Mouse (Mus musculus): ENCODE measurements at regions not wholly inside any gene's neighbourhood (a gene's known extent, or its start where the extent isn't known, plus 50 kb on each side); places are given as distances from the start of the nearest gene placed in this dataset.
"Not testable (repeated sequence)": the region's sequence is repeated elsewhere in the genome, so short reads cannot be mapped to it uniquely, and the experiment has no call there.

GRCm38 (mm10) chr8:126813621-126814020 lies 132.0 kb downstream of the Tomm20 start:
- no peak for ATAC-seq (replicated peaks; ENCODE audit: low FRiP score, poor library complexity, severe bottlenecking)

- no peak for ATAC-seq (replicated peaks; ENCODE audit: low FRiP score, poor library complexity, severe bottlenecking)
Measured at GRCm38 (mm10) chr8:126812777-126813176, 132.9 kb downstream of the Tomm20 start.

GRCm38 (mm10) chr8:126811358-126811757 lies 134.3 kb downstream of the Tomm20 start:
- not testable (repeated sequence) for ATAC-seq (replicated peaks; ENCODE audit: low FRiP score, poor library complexity, severe bottlenecking)

DNA sequence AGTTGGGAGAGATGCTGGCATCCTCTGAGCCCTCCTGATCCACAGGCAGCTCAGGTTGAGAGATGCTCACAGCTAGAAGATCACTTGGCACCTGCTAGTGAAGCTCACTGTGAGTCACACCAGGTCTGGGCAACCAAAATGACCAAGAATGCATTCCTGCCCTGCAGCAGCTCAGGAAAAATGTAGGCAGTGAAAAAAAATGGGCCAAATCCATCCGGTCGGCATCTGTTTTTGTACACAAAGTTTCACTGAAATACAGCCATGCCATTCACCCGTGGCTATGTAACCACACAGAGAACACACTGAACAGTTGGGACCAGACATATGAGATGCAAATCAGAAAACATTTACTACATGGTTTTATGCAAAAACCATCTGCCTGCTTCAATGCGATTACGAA lies 135.1 kb downstream of the Tomm20 start:
- no peak for ATAC-seq (replicated peaks; ENCODE audit: low FRiP score, poor library complexity, severe bottlenecking)

DNA sequence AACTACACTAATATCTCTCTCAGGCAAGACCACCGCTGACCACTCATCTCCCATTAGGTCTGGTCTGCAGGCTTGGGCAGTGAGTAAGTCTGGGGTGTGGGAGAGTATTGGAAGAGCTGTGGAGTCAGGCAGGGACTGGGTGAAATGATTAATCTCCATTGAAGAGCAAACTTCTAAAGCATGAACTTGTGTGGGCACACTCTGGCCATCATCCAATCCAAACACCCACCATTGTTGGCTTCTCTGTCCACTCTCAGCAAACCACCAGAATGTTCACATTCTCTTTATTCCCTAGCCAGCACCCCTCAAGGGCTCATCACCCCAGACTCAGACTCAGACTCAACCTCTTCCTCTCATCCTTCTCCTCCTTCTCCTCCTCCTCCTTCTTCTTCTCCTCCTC lies 136.3 kb downstream of the Tomm20 start:
- no peak for ATAC-seq (replicated peaks; ENCODE audit: low FRiP score, poor library complexity, severe bottlenecking)

DNA sequence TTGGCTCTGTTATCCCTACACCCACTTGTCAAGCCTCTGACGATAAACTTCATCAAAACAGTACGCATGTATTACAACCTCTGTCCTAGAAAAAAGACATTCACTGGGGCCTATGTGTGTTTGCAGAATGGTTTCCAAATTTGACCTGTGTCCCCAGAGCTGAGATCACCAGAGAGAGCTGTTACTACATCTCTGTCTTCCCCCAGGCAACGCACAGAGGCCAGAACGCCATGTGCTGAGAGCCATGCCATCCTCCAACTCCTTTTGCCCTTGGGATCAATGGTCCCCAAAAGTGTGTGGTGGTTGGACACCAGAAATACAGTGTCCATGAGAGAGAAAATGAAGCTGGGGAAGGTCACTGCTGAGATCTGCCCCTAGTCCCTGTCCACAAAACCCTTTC lies 137.1 kb downstream of the Tomm20 start:
- ATAC-seq (replicated peaks; ENCODE audit: low FRiP score, poor library complexity, severe bottlenecking), result no peak

GRCm38 (mm10) chr8:126807171-126807768 lies 138.4 kb downstream of the Tomm20 start:
- no peak for ATAC-seq (replicated peaks; ENCODE audit: low FRiP score, poor library complexity, severe bottlenecking)

- no peak for ATAC-seq (replicated peaks; ENCODE audit: low FRiP score, poor library complexity, severe bottlenecking)
Measured at GRCm38 (mm10) chr8:126806591-126806990, 139.1 kb downstream of the Tomm20 start.

DNA sequence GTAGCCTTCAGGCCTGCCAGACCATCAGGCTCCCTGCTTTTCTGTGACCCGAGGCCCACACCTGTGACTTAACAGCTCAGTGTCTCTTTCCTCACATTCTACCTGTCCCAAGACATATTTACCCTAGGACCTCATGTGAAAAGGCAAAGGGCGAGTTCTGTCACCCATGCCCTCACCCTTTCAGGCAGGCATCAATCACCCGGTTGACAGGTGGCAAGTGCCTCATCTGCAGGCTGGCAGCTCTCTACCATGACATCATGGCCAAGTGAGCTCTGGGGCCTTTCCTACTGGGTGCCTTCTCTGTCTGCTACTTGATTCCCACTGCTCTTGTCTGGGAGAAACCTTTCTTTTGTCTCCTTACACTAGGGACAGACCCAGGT lies 139.5 kb downstream of the Tomm20 start:
- ATAC-seq (replicated peaks; ENCODE audit: low FRiP score, poor library complexity, severe bottlenecking), result no peak

DNA sequence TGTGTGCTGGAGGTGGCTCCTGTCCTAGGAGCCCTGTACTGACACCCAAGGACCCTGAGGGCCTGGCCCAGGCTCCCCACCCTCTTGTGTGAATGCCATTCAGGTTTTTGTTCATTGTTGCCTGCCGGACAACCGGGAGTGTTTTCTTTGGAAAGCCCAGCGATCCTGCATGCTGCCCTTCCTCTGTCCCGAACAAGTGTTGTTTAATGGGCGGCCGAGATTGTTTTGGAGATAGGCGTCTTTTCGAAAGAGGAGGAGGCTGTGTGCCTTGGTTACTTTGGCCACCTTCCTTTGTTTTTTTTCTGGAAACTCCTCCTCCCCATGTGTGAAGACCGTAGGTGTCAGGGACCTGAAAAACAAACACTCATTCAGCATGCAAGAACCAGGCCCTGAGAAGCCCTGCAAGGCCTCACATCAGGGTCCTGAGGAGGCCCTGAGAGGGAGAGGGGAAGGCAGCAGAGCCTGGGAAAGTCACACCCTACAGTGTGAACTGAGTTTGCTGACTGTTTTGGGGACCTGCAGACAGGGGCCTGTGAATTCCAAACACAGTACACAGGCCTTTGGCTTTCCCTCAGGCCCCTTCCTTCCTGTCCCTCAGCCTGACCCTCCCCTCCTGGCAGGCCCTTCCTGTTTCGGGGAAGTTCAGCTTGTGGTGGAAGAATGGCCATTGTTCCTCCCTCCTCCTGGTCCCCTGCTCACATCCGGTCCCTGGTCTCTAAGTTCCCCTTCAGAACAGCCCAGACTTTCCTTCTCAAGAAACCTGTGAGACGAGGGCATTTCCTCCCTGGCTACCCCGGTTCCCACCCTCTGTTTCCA lies 140.1 kb downstream of the Tomm20 start:
- no peak for ATAC-seq (replicated peaks; ENCODE audit: low FRiP score, poor library complexity, severe bottlenecking)

- no peak for ATAC-seq (replicated peaks; ENCODE audit: low FRiP score, poor library complexity, severe bottlenecking)
Measured at GRCm38 (mm10) chr8:126804115-126804514, 141.5 kb downstream of the Tomm20 start.

DNA sequence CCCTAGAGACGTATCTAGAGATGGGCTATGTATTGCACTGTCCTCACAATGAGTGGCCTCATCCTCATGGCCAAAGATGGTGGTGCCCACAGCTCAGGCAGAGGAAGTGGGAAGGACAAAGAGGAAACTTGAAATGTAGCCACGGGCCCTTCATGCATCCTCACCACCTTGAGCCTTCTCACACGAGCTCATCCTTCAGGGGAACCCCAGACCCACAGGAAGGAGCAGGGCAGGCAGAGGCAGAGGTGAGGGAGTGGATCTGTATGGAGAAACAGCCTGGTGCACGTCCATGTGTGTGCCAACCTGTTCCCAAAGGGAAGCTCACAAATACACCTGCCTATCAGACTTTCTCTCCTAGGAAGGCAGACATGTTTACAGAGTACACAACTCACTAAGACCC lies 143.0 kb downstream of the Tomm20 start:
- no peak for ATAC-seq (replicated peaks; ENCODE audit: low FRiP score, poor library complexity, severe bottlenecking)

GRCm38 (mm10) chr8:126800976-126801375 lies 144.7 kb downstream of the Tomm20 start:
- ATAC-seq (replicated peaks; ENCODE audit: low FRiP score, poor library complexity, severe bottlenecking), result no peak

DNA sequence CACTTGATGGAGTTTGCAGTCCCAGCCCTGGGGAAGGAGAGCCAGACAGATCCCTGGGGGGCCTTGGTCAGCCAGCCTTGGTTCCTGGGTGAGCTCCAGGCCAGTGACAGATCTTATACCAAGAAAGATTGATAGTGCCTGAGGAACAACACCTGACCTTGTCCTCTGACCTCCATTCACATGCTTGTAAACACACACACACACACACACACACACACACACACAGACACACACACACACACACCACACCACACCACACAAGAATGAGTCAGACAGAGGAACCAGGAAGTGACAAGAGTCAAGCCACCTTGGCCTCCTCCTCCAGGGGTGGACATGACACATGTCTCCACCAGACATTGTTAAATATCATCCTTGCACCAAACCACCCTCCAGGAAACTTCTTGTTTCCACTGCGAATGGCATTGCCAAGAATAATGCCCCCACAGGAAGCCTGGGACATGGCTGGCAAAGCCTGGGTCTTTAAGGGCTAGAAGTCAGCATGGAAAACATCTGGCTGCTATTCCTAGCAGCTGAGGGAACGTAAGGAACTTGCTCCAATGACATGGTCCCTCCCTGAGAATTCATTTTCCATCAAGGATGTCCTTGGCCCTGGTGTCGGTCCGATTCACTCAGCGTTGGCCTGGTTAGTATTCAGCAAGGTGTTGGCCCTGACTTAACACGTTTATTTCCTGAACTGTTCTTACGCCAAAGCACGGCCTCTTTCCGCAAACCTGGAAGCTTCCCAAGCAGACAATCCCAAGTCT lies 147.9 kb downstream of the Tomm20 start:
- no peak for ATAC-seq (replicated peaks; ENCODE audit: low FRiP score, poor library complexity, severe bottlenecking)

DNA sequence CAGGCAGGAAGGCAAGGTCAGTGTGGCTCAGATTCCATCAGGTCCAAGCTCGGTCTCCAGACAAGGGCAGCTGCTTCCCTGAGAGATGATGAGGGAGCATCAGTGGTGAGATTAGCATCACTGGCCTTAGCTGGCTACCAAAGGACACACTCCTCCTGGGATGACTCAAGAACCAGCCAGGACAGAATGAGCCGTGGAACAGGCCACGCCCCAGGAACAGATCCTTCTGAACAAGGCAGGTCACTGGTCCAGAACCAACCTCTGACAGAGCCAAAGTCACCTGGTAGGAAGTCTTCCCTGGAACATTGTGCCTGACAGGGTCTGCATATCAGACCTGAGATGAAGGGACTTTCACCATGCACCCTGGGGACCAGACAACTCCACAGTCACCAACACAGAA lies 152.0 kb downstream of the Tomm20 start:
- ATAC-seq (replicated peaks; ENCODE audit: low FRiP score, poor library complexity, severe bottlenecking), result no peak

DNA sequence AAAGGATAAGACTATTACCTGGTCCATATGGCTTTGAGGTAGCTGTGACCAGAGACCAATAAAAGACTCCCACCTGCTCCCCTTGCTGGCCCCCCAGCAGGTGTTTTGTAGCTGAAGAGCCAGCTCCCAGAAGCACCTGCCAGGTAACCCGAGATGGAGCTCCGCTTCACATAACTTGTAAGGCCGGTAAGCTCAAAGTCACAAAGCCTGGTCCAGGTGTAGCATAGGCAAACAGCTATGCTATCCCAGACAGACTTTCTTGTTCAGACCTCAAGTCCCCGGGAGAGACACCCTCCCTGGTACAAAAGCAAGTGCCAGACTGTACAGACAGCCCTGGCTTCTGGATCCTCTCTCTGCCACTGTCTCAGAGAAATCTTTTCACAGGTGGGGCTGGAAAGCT lies 154.6 kb downstream of the Tomm20 start:
- no peak for ATAC-seq (replicated peaks; ENCODE audit: low FRiP score, poor library complexity, severe bottlenecking)

DNA sequence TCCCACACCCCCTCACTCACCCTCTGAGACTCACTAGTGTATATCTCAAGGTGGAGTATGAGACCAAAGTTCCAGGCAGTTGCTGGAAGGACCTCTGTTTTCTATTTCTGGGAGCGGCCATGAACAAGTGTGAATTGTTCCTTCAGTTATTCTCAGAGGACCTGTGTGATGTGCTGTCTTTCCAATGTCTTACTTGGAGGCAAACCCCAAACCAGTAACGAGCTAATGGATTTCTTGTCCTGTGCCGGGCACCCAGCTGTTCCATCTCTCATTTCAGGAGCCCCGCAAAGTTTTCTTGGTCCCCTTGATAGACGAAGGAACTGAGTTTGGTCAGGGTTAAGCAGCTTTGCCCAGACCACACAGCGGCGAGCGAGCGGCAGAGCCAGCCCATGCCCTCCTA lies 155.4 kb downstream of the Tomm20 start:
- no peak for ATAC-seq (replicated peaks; ENCODE audit: low FRiP score, poor library complexity, severe bottlenecking)

DNA sequence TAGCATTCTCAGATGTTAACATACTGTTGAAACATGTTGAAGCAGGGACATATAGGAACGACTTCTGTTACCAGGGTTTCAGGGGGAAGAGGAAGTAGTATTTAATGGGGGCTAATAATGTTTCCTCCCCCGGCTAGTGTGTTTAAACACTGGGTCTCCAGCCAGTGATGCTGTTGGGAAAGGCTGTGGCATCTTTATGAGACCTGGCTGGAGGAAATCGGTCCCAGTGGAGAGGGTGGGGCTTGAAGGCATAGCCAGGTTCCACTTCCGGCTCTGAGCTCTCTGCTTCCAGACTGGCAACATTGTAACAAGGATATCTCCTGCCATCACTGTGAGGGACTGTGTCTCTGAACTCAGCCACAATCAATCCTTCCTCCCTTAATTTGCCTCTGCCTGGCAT lies 156.6 kb downstream of the Tomm20 start:
- ATAC-seq (replicated peaks; ENCODE audit: low FRiP score, poor library complexity, severe bottlenecking), result no peak

DNA sequence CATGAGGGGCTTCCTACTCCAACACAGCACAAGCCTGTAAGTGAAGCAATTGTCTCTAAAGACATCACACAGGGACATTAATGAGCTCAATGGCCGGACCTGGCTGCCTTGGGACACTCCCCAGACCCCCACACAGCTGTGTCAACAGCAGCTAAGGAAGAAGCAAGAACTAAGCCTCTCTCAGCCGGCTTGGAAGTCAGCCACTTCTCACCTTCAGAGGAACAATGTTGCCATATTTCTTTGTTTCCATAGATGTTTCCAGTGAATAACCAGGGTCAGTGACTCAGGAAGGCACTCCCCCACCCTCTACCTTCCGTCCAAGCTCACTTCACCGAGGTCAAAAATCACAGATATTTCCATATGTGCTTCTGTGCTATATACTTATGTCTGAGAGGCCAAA lies 157.0 kb downstream of the Tomm20 start:
- ATAC-seq (replicated peaks; ENCODE audit: low FRiP score, poor library complexity, severe bottlenecking), result no peak

DNA sequence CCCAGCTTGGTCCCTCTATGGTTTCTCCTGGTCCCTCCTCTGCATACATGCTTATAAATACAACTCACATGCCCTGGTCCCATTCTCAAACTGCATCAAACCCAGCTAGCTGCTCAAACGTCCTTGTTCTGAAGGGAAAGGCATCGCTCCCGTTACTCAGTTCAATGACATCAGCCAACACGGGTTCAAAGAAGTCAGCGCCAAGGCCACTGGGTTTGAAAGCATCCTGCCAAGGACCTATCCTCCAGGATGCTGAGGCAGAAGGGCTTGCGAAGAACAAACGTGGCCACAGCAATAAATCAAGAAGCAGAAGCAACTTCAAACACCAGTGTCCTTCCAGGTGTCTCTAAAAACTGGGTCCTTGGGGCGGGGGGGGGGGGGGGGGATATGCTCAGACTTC lies 158.2 kb downstream of the Tomm20 start:
- no peak for ATAC-seq (replicated peaks; ENCODE audit: low FRiP score, poor library complexity, severe bottlenecking)

- no peak for ATAC-seq (replicated peaks; ENCODE audit: low FRiP score, poor library complexity, severe bottlenecking)
Measured at GRCm38 (mm10) chr8:126785211-126785610, 160.4 kb downstream of the Tomm20 start.

All from erythroid progenitor cell, adult 5-6 weeks (primary cell).